Mouse (Mus musculus) liver, embryonic 16.5 days (tissue): ENCODE results near the gene Syt8. TPM values are rescaled to one million over a fixed set of nuclear protein-coding genes. Genes with fewer than 3 reads are reported as not detected.
A peak's percentile ranks its signal among the peaks of the same experiment; 100 is the strongest.

Experiments
- ATAC-seq: fragments of 200-750 bp; cut with Nextera tagmentation; 2 replicates; pipeline ENCODE4 v1.8.0; 2017; ENCODE audit warnings: low read depth, mild to moderate bottlenecking, moderate number of reproducible peaks, moderate library complexity
- H3K27ac ChIP-seq: fragments of 300-500 bp; sonication (generic); 2 replicates; pipeline ENCODE4 v1.5.1; 2014; ENCODE audit warnings: mild to moderate bottlenecking, low read length
- H3K27me3 ChIP-seq: fragments of 300-500 bp; sonication (generic); 2 replicates; pipeline ENCODE4 v1.6.1; 2014; ENCODE audit warnings: low read depth, low read length, mixed read lengths; ENCODE audit not compliant: control insufficient read depth, insufficient read depth
- H3K36me3 ChIP-seq: fragments of 300-500 bp; sonication (generic); 2 replicates; pipeline ENCODE4 v1.6.1; 2014; ENCODE audit warnings: mild to moderate bottlenecking; ENCODE audit not compliant: control insufficient read depth, insufficient read depth
- H3K4me1 ChIP-seq: fragments of 300-500 bp; sonication (generic); 2 replicates; pipeline ENCODE4 v1.6.1; 2014; ENCODE audit warnings: low read depth, low read length, mixed read lengths; ENCODE audit not compliant: control insufficient read depth
- H3K4me2 ChIP-seq: fragments of 300-500 bp; sonication (generic); 2 replicates; pipeline ENCODE4 v1.6.1; 2014; ENCODE audit warnings: low read depth, low read length, mixed read lengths
- H3K4me3 ChIP-seq: fragments of 300-500 bp; sonication (generic); 2 replicates; pipeline ENCODE4 v1.5.1; 2014; ENCODE audit warnings: low read depth, mild to moderate bottlenecking, low read length
- H3K9ac ChIP-seq: fragments of 300-500 bp; sonication (generic); 2 replicates; pipeline ENCODE4 v1.6.1; 2014; ENCODE audit warnings: low read depth, low read length
- H3K9me3 ChIP-seq: fragments of 300-500 bp; sonication (generic); replicated peaks from 2 replicates; pipeline ENCODE4 v1.6.1; 2016; ENCODE audit warnings: low read length; ENCODE audit not compliant: control insufficient read depth
- WGBS: fragments of 180-500 bp; shearing (Covaris S2); extraction: QIAGEN DNeasy Blood & Tissue Kit; methylation state at CpG from one replicate; pipeline ENCODE4 v1.1.7; 2014; ENCODE audit not compliant: insufficient replicate concordance; 5-methylcytosine and 5-hydroxymethylcytosine counted together
- polyA plus RNA-seq: library from polyadenylated mRNA; unstranded; fragments of >200 nt; fragmentation: Nextera tagmentation; extraction: Ambion mirVana; gene quantifications from 2 replicates; pipeline ENCODE4 v1.2.1, GENCODE M21; 2015

The Syt8 gene
- polyA plus RNA-seq, 1 experiment from 2014 or later, result 0.14 TPM

DNA sequence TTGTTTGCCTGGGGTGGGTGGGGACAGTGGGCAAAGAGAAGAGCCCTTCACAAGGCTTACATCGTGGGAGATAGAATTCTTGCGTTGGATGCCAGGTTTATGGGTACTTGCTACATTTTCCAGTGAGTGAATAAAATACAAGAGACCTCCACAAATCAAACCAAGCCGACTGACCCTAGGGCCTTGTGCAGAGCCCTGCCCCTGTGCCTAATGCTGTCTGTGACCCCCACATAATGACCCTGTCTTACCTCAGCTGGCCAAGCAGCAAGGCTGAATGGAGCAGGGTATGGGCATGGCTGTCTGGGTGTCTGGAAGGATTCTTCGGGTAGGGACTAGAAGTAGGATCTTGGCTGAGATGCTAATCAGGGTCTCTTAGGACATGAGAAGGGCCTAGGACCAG, 11.6 kb downstream of the Syt8 start:
- no peak overlapping the region for H3K4me3 ChIP-seq
- no peaks in the 10 kb centered on the region for H3K36me3 ChIP-seq
- H3K9ac ChIP-seq, result no peak overlapping the region
- no peaks in the 10 kb centered on the region for H3K27me3 ChIP-seq
- H3K4me1 ChIP-seq, result no peaks in the 10 kb centered on the region; the same call in 1 of the 2 replicates
- H3K9me3 ChIP-seq, result no peaks in the 10 kb centered on the region
- 64% methylated on average over 4 of the region's 4 CpGs for WGBS
- H3K27ac ChIP-seq, result no peak overlapping the region
- ATAC-seq, result no peak
- H3K4me2 ChIP-seq, result no peak overlapping the region

DNA sequence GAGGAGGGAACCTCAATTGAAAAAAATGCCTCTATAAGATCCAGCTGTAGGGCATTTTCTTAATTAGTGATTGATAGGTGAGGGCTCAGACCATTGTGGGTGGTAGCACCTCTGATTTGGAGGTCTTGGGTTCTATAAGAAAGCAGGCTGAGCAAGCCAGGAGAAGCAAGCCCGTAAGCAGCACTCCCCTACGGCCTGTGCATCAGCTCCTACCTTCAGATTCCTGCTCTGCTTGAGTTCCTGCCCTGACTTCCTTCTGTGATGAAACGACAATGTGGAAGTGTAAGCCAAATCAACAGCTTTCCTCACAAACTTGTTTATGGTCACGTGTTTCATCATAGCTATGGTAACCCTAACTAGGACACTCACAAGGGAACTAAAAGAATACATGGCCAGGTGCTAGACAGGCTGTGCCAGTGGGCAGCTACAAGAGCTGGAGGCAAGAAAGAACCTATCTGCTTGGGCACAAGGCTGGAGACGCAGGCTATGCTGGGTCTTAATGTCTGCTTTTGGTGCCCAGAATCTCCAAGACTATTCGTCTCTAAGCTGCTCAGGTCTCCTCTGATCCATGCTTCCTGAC, 14.5 kb downstream of the Syt8 start:
- H3K9ac ChIP-seq, result no peak overlapping the region
- H3K9me3 ChIP-seq, result no peaks in the 10 kb centered on the region
- no peaks in the 10 kb centered on the region for H3K36me3 ChIP-seq
- no peak overlapping the region for H3K4me3 ChIP-seq
- H3K27me3 ChIP-seq, result no peaks in the 10 kb centered on the region
- no peak overlapping the region for H3K4me2 ChIP-seq
- no peaks in the 10 kb centered on the region for H3K4me1 ChIP-seq
- H3K27ac ChIP-seq, result no peak overlapping the region
- 0 out of 2 replicates have a peak, but pooled peaks have one; percentile 16 for ATAC-seq
- WGBS, result 48% methylated on average over 6 of the region's 6 CpGs

DNA sequence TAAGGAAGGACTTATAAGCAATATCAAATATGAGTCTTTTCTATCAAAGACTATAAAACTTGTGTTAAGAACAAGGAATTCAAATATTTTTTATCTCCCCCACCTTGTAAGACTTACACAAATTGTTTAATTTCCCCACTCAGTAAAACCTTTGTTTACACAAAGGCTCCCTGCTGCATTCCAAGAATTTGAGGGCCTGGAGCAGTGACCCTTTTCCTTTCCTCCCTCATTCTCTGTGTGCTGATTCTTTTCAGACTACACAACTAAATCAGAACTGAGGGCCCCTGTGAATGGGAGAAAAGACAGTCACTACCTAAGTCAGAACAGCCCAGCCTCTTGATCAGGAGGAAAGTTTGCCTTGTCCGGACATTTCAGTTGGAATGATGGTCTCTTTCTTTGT, 20.1 kb downstream of the Syt8 start:
- H3K4me1 ChIP-seq, result no peaks in the 10 kb centered on the region; the same call in 1 of the 2 replicates
- no peaks in the 10 kb centered on the region for H3K36me3 ChIP-seq
- 53% methylated on average over 1 of the region's 1 CpGs for WGBS
- H3K4me3 ChIP-seq, result no peak overlapping the region
- no peak overlapping the region for H3K27ac ChIP-seq
- H3K9ac ChIP-seq, result no peak overlapping the region
- no peak overlapping the region for H3K4me2 ChIP-seq
- no peaks in the 10 kb centered on the region for H3K9me3 ChIP-seq
- no peaks in the 10 kb centered on the region for H3K27me3 ChIP-seq
- no peak for ATAC-seq

DNA sequence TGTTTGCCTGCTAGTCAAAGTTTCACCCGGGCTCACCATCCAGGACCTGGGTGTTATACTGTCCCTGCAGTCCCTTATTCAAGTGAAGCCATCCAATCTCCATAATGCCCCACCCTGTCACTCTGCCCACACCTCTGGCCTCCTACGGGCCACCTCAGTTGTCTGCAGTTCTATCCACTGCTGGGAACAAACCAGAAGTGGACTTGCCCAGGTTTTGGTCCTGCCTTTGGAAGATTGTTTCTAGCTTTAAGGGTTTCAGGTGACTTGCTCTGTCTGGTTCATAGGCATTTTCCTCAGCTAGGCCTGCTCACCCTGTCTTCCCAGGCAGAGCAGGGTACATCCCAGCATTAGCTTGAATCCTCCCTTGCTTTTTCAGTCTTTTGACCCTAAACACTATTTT, 20.6 kb downstream of the Syt8 start:
- Histone ChIP-seq H3K4me2 (no peak overlapping the region), H3K36me3 (no peaks in the 10 kb centered on the region), H3K4me3 (no peak overlapping the region), H3K9ac (no peak overlapping the region), H3K27ac (no peak overlapping the region), H3K4me1 (no peaks in the 10 kb centered on the region; the same call in 1 of the 2 replicates), H3K27me3 (no peaks in the 10 kb centered on the region), H3K9me3 (no peaks in the 10 kb centered on the region)
- ATAC-seq, result no peak
- 48% methylated on average over 2 of the region's 2 CpGs for WGBS

DNA sequence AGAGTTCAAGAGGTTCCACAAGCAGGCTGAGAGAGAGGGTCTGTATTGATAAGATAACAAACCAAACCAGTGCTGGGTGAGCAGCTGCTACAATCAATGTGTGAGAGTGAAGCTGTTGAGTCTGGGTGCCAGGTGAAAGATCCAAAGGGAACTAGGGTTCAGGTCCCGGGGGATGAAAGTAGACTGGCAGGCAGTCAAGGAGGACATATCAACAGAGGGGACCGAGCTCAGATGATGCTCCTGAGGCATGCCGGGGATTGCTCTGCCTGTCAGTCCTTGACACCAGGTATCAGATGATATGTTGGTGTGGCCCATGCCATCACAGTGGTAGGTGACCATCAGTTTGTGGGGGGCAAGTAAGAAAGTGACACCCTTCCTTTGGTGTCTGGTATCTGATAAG, 22.2 kb downstream of the Syt8 start:
- Histone ChIP-seq H3K4me2 (no peak overlapping the region), H3K27me3 (no peaks in the 10 kb centered on the region), H3K36me3 (no peaks in the 10 kb centered on the region), H3K27ac (no peak overlapping the region), H3K4me1 (no peaks in the 10 kb centered on the region; the same call in 1 of the 2 replicates), H3K4me3 (no peak overlapping the region), H3K9ac (no peak overlapping the region), H3K9me3 (no peaks in the 10 kb centered on the region)
- WGBS, result 51% methylated on average over 3 of the region's 3 CpGs
- ATAC-seq, result no peak

DNA sequence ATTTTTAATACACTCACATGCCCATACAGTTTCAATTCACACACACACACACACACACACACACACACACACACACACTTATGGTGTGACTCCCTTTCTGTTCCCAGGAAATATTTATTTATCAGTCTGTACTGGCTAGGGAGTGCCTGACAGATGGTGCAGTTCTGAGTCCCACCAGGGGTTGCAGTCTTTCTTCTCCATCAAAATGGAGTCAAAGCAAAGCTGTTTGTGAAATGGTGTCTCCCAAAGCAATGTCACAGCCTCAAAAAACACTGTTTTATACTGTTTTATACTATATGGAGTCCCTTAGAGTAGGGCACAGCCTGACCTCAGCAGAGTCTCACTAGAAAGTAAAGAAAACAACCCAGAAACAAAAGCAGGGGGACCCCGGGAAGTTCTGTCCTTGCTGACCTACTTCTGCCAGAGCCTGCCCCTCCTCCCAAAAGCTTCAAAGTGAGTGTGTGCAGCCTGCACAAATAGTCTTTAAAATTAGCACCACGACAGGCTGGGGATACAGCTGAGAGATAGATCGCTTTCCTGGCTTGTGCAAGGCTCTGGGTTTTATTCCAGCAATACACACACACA, 22.7 kb downstream of the Syt8 start:
- H3K9ac ChIP-seq, result no peak overlapping the region
- peak overlapping the region; percentile 44 for H3K27ac ChIP-seq
- H3K4me1 ChIP-seq, result no peaks in the 10 kb centered on the region; the same call in 1 of the 2 replicates
- H3K27me3 ChIP-seq, result no peaks in the 10 kb centered on the region
- no peak overlapping the region for H3K4me2 ChIP-seq
- 13% methylated on average over 3 of the region's 3 CpGs for WGBS
- no peaks in the 10 kb centered on the region for H3K36me3 ChIP-seq
- ATAC-seq, result no peak
- H3K4me3 ChIP-seq, result no peak overlapping the region
- H3K9me3 ChIP-seq, result no peaks in the 10 kb centered on the region

DNA sequence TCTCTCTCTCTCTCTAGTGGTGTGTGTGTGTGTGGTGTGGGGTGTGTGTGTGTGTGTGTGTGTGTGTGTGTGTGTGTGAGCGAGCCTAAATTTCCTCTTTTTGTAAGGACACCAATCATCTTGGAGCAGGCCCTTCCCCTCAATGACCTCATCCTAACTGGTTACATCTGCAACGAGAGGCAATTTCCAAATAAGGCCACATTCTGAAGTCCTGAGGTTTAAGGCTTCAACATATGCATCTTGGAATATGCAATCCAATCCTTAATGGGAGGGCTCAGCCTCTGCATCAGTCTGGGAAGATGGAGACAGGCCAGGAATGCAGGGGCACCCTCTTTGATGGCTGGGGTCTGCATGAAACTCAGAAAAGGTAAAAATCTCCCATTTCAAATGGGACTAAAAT, 23.4 kb downstream of the Syt8 start:
- Histone ChIP-seq H3K4me3 (no peak overlapping the region), H3K9me3 (no peaks in the 10 kb centered on the region), H3K27ac (peak overlapping the region; percentile 44; the same call in 1 of the 2 replicates), H3K4me2 (no peak overlapping the region), H3K9ac (no peak overlapping the region), H3K4me1 (no peaks in the 10 kb centered on the region; the same call in 1 of the 2 replicates), H3K27me3 (no peaks in the 10 kb centered on the region), H3K36me3 (no peaks in the 10 kb centered on the region)
- ATAC-seq, result peak; percentile 62
- 33% methylated on average over 2 of the region's 2 CpGs for whole genome bisulfite sequencing

DNA sequence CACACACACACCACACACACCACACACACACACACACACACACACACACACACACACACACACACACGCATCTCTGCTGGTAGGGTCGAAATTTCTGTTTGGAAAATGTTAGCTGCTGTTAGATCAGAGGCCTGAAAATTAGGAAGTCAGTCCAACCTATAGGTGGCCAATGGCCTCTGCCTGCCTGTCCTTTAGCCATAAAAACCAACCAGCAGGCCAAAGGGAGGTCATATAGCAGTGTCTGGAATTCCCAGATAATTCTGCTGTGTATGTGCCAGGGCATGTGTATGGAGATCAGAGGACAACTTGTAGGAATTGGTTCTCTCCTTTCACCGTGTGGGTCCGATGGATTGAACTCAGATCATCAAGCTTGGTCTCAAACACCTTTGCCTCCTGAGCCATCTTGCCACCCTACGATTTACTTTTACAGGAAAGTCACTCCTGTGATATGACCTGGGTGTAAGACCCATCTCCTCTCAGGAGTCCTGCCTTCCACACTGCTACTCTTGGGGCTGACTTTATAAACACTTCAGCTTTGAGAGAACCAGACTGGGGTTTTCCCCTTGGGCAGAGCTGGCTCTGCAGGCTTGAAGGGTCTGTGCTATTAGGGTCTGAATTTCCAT, 24.1 kb downstream of the Syt8 start:
- no peaks in the 10 kb centered on the region for H3K36me3 ChIP-seq
- H3K27ac ChIP-seq, result no peak overlapping the region
- no peak overlapping the region for H3K9ac ChIP-seq
- H3K4me3 ChIP-seq, result no peak overlapping the region
- H3K9me3 ChIP-seq, result no peaks in the 10 kb centered on the region
- ATAC-seq, result no peak
- 66% methylated on average over 5 of the region's 5 CpGs for WGBS
- no peak overlapping the region for H3K4me2 ChIP-seq
- no peaks in the 10 kb centered on the region; the same call in 1 of the 2 replicates for H3K4me1 ChIP-seq
- no peaks in the 10 kb centered on the region for H3K27me3 ChIP-seq

DNA sequence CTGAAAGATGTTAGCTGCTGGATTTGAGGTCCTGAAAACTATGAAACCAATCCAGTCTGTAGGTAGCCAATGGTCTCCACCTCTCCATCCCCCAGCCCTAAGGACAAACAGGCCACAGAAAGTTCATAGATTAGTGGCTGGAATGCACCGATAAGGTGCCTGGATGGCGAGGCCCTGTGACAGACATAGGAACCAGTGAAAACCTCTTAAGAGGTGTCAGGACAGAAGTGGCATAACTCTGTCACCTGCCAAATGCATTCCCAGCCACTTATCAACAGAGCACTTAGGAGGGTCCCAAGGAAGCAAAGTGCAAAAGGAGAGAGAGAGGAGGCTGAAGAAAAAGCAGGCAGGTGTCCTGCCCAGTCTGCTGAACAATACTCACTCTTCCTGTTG, 24.6 kb downstream of the Syt8 start:
- Histone ChIP-seq H3K27me3 (no peaks in the 10 kb centered on the region), H3K27ac (no peak overlapping the region), H3K4me3 (no peak overlapping the region), H3K36me3 (no peaks in the 10 kb centered on the region), H3K9me3 (no peaks in the 10 kb centered on the region), H3K4me2 (no peak overlapping the region), H3K9ac (no peak overlapping the region), H3K4me1 (no peaks in the 10 kb centered on the region; the same call in 1 of the 2 replicates)
- WGBS, result 42% methylated on average over 2 of the region's 2 CpGs
- no peak for ATAC-seq
